Mouse (Mus musculus): ENCODE results near the gene Klk1b5.
A peak's percentile ranks its signal among the peaks of the same experiment; 100 is the strongest.

The Klk1b5 gene

DNA sequence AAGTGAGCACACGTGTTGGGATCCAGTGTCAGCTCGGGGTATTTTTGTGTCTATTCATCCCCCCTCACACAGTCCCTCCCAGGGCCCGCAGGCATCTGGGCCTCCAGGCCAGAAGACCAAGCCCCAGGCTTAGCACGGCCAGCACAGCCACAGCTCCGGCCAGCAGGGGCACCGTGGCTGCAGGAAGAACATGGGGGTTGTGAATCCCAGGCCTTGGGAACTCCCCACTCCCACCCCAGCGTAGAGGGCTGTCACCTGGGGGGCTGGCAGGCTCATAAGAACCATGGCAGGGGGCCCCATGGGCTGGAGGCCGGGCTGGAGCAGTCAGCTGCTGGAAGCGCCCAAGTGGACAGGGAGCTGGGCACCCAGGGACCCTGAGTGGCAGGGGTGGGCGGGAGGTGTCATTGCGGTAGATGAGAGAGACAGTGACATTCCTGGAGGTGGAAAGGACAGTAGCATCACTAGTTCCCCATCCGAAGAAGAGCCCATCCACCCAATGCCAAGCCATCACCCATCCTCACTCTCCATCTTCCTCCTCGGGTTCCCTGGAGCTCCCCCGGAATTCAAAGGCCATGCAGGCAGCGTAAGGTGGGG is 37.4 kb downstream of the Klk1b5 start:
- no peak for DNase-seq (ENCODE audit: low spot score)

DNA sequence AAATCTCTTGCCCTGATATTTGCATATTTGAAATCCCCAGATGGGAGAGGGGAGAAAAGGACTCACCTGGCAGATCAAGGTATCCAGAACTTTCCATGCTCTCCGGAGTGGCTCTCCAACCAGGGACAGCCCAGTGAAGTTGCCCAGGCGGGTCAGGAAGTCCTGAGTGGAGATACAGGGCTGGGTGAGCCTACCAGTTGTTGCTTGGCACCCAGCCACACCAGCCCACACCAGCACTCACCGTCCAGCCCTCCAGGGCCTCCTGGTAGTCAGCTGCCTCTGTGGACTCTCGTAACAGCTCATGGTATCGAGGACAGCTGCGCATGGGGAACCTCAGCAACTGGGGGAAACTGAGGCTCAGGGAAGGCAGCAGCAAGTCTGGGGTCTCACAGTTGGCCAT is 39.2 kb downstream of the Klk1b5 start:
- no peak for DNase-seq (ENCODE audit: low spot score)

DNA sequence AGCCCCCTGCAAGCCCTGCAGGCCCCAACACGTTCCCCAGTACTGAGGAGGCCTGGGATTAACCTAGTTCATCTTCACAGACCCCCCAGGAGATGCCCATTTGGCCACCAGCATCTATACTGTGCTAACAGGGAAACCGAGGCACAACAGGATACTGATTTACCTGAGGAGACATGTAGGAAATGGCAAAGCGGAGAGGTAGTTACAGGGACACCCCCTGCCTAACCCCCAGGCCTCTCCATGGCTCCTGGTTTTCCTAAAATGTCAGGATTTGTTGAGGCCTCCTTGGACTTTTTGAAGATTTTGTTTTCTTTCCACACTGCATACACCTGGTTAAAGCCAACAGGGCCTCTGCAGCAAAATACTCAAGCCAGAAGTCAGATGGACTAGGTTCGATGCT is 41.5 kb downstream of the Klk1b5 start, which contains the start of gene Acp4:
Acp4 (minus strand) TSS at position 101 of the 400 bp plus-strand sequence.
- no peak for DNase-seq (ENCODE audit: low spot score)

DNA sequence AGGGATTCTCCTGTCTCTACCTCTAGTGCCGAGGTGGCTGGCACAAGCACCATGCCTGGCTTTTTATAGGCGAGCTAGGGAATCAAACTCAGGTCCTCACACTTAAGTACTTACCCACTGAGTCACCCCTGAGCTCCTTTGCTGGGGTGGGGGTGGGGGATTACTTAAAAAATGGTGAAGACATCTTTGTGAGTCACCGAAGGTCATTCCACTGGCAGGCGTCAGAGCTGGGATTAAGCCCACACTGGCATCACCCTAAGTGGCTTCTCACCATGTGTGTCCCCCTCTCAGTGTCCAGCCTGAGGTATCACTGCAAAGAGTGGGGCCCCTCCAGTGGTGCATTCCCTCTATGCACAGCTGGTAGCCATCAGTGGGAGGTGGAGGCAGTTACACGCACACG is 44.7 kb downstream of the Klk1b5 start:
- DNase-seq (ENCODE audit: low spot score), result no peak

DNA sequence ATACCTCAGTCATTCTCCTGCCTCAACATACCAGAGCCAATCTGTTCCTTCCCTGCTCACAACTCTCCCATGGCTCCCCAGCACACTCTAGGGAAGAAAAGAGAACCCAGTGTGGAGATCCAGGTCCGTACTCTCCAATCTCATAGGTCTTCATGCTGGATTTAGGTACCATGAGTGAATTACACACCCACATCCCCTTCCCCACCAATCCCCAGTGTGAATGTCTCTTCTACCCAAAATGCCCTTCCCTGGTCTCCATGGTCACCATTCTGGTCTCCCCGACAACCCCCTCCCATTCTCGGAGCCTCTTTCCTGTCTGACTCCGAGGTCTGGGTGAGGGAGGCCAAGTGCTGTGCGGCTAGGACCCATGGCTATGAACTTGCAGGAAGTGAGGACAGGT is 45.4 kb downstream of the Klk1b5 start, which contains the start of gene Gm15517:
Gm15517 (plus strand) TSS at position 301 of the 400 bp plus-strand sequence.
- DNase-seq (ENCODE audit: low spot score), result no peak

DNA sequence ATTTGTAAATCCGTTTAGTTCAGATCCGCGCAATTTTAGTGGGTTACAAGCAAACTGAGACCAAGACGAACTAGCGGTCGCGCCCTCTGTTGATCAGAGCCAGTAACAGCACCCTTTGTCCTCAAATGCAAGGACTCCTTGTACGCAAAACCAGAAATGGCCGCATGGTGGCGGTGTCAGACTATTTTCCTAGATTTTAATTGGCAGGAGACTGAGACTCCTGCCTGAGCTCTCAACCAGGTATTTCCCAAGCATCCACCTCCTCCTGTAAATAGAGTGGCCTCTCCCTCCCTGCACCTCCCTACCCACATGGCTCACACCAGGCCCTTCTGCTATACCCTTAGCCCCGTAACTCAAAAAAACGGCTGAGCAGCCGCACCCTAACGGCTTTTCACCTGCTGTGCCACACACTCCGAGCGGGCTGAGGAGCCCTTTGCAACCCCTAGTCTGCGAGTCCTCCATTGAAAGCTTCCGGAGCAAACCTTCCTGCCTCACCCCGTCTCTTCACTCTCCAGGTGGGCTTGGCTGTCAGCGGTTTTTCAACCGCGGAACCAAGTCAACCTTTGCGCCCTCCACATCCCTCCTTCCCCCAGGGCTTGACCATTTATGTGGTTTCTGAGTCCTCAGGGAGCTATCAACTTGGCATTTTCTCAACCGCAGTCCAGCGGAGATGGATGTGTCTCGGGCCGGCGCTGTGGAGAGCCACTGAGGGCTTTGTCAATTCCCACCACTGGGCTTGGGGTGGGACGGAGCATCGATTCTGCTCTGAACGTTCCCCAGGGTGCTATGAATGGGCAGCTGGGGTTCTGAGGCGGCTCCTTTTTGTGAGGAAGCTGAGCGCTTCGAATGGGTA is 47.3 kb downstream of the Klk1b5 start:
- DNase-seq (ENCODE audit: low spot score), result peak; percentile 94

DNA sequence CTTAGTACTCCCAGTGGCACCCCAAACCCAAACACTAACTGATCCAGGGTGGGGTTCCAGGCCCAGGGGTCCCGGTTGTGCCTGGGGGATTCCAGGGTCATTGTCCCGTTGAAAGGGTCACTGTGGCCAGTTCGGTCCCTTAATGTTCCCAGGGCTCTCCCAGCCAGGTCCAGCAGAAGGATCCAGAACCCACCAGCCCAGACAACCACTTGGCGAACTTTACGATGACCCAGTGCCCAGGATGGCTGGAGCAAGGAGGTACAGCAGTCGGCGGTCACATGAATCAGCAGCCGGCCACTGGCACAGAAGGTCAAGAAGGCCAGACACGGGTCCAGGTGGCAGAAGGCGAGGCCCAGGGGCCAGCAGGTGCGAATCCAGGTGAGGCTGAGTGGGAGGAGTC is 52.4 kb downstream of the Klk1b5 start:
- no peak for DNase-seq (ENCODE audit: low spot score)

DNA sequence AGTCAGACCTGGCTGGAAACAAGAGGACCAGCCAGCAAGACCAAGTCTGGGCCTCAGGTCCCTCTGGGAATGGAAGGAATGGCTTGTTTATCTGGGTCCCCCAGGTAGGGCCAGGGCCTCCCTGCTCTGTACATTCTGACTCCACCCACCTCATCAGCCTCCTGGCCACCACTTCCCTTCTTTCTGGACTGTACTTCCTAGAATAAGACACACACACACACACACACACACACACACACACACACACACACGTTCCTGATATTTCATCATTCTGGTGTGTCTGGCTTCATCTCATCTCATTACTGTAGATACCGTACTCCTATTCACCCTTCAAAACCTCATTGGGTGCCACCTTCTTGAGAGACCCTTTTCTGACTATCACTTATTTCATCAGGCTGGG is 53.7 kb downstream of the Klk1b5 start:
- DNase-seq (ENCODE audit: low spot score), result no peak
